Mouse (Mus musculus) G1E (cell line): ENCODE data around the gene 4930412O13Rik.

Experiments
- CTCF ChIP-seq: IDR thresholded peaks from 2 replicates; pipeline ENCODE4 v1.5.1; 2012; ENCODE audit warnings: low read depth, low read length, inconsistent platforms, mixed read lengths
- GATA2 ChIP-seq: IDR thresholded peaks from 2 replicates; pipeline ENCODE4 v1.6.1; 2012; ENCODE audit warnings: low read depth, low read length, inconsistent platforms, borderline replicate concordance

- no peak for TF ChIP-seq GATA2
- no peak for TF ChIP-seq CTCF
These were observed at the start of gene 4930412O13Rik for GRCm38 (mm10) chr2:9881051-9881591.
